Mouse (Mus musculus) liver, embryonic 16.5 days (tissue): Measurements from ENCODE around the gene Foxp1. TPM values are rescaled to one million over a fixed set of nuclear protein-coding genes. Genes with fewer than 3 reads are reported as not detected.

Experiments used
- ATAC-seq: fragments of 200-750 bp; cut with Nextera tagmentation; 2 replicates; pipeline ENCODE4 v1.8.0; 2017; ENCODE audit warnings: low read depth, mild to moderate bottlenecking, moderate number of reproducible peaks, moderate library complexity
- H3K27ac ChIP-seq: fragments of 300-500 bp; sonication (generic); 2 replicates; pipeline ENCODE4 v1.5.1; 2014; ENCODE audit warnings: mild to moderate bottlenecking, low read length
- H3K27me3 ChIP-seq: fragments of 300-500 bp; sonication (generic); 2 replicates; pipeline ENCODE4 v1.6.1; 2014; ENCODE audit warnings: low read depth, low read length, mixed read lengths; ENCODE audit not compliant: control insufficient read depth, insufficient read depth
- H3K36me3 ChIP-seq: fragments of 300-500 bp; sonication (generic); 2 replicates; pipeline ENCODE4 v1.6.1; 2014; ENCODE audit warnings: mild to moderate bottlenecking; ENCODE audit not compliant: control insufficient read depth, insufficient read depth
- H3K4me1 ChIP-seq: fragments of 300-500 bp; sonication (generic); 2 replicates; pipeline ENCODE4 v1.6.1; 2014; ENCODE audit warnings: low read depth, low read length, mixed read lengths; ENCODE audit not compliant: control insufficient read depth
- H3K4me2 ChIP-seq: fragments of 300-500 bp; sonication (generic); 2 replicates; pipeline ENCODE4 v1.6.1; 2014; ENCODE audit warnings: low read depth, low read length, mixed read lengths
- H3K4me3 ChIP-seq: fragments of 300-500 bp; sonication (generic); 2 replicates; pipeline ENCODE4 v1.5.1; 2014; ENCODE audit warnings: low read depth, mild to moderate bottlenecking, low read length
- H3K9ac ChIP-seq: fragments of 300-500 bp; sonication (generic); 2 replicates; pipeline ENCODE4 v1.6.1; 2014; ENCODE audit warnings: low read depth, low read length
- H3K9me3 ChIP-seq: fragments of 300-500 bp; sonication (generic); replicated peaks from 2 replicates; pipeline ENCODE4 v1.6.1; 2016; ENCODE audit warnings: low read length; ENCODE audit not compliant: control insufficient read depth
- WGBS: fragments of 180-500 bp; shearing (Covaris S2); extraction: QIAGEN DNeasy Blood & Tissue Kit; methylation state at CpG from one replicate; pipeline ENCODE4 v1.1.7; 2014; ENCODE audit not compliant: insufficient replicate concordance; 5-methylcytosine and 5-hydroxymethylcytosine counted together
- polyA plus RNA-seq: library from polyadenylated mRNA; unstranded; fragments of >200 nt; fragmentation: Nextera tagmentation; extraction: Ambion mirVana; gene quantifications from 2 replicates; pipeline ENCODE4 v1.2.1, GENCODE M21; 2015

Foxp1 gene
- polyA plus RNA-seq, 1 experiment from 2014 or later = 13.6 TPM

GRCm38 (mm10) chr6:99285026-99285425, 237.5 kb downstream of the Foxp1 start:
- no peak overlapping the region for H3K4me2 ChIP-seq
- H3K27me3 ChIP-seq = no peaks in the 10 kb centered on the region
- ATAC-seq = no peak
- no peak overlapping the region for H3K9ac ChIP-seq
- no peak overlapping the region for H3K27ac ChIP-seq
- 50% methylated on average over 3 of the region's 3 CpGs for WGBS
- H3K4me3 ChIP-seq = no peak overlapping the region
- H3K36me3 ChIP-seq = no peaks in the 10 kb centered on the region
- no peaks in the 10 kb centered on the region; the same call in 1 of the 2 replicates for H3K4me1 ChIP-seq
- no peaks in the 10 kb centered on the region for H3K9me3 ChIP-seq

DNA sequence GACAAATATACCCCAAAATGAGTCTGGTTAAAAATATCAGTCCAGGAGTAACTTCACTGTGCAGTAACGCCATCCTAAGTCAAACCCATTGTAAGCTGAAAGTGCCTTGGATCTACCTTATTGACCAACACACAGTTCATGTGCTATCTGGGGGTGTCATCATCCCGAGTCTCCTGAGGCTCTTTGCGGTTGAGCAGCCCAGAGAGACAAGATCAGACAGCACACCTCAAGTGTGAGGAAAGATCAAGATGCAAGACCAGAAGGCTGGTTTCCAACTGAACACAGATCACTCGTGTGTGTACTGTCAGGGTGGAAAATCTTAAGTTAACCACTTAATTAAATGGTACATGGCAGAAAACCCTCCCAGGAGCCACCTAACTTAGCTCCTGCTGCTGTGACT, 238.5 kb downstream of the Foxp1 start:
- Histone ChIP-seq H3K36me3 (no peaks in the 10 kb centered on the region), H3K9ac (no peak overlapping the region), H3K4me2 (no peak overlapping the region), H3K9me3 (no peaks in the 10 kb centered on the region), H3K4me1 (no peaks in the 10 kb centered on the region; the same call in 1 of the 2 replicates), H3K27ac (no peak overlapping the region), H3K4me3 (no peak overlapping the region), H3K27me3 (no peaks in the 10 kb centered on the region)
- ATAC-seq = no peak
- 42% methylated on average over 4 of the region's 4 CpGs for WGBS

GRCm38 (mm10) chr6:99282866-99283657, 239.5 kb downstream of the Foxp1 start:
- no peaks in the 10 kb centered on the region for H3K36me3 ChIP-seq
- WGBS = 28% methylated on average over 15 of the region's 15 CpGs
- no peak overlapping the region for H3K4me3 ChIP-seq
- no peak overlapping the region for H3K4me2 ChIP-seq
- H3K27me3 ChIP-seq = no peaks in the 10 kb centered on the region
- H3K9me3 ChIP-seq = no peaks in the 10 kb centered on the region
- ATAC-seq = 0 out of 2 replicates have a peak, but pooled peaks have one; percentile 19
- no peak overlapping the region for H3K27ac ChIP-seq
- H3K4me1 ChIP-seq = no peaks in the 10 kb centered on the region; the same call in 1 of the 2 replicates
- H3K9ac ChIP-seq = no peak overlapping the region

DNA sequence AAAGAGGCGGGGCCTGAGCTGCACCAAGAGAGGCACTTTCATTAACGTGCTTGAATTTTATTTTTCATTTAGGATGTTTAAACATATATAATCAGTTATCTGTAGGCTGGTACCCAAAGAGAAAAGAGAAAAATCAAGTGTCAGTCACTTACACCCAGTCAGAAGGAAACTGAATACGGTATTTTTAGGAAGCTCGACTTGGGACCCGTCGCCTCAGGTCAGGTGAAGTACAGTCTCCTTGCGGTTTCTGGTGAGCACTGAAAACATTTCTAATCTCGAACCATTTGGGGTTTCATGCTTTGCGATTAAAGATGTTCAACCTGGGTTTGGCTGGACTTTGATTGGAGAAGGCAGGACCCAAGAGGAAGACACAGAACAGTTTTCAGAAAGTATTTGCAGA, 241.1 kb downstream of the Foxp1 start:
- Histone ChIP-seq H3K9me3 (no peaks in the 10 kb centered on the region), H3K36me3 (no peaks in the 10 kb centered on the region), H3K4me2 (no peak overlapping the region), H3K4me3 (no peak overlapping the region), H3K9ac (no peak overlapping the region), H3K4me1 (no peaks in the 10 kb centered on the region; the same call in 1 of the 2 replicates), H3K27me3 (no peaks in the 10 kb centered on the region), H3K27ac (no peak overlapping the region)
- WGBS = 72% methylated on average over 9 of the region's 9 CpGs
- ATAC-seq = no peak

DNA sequence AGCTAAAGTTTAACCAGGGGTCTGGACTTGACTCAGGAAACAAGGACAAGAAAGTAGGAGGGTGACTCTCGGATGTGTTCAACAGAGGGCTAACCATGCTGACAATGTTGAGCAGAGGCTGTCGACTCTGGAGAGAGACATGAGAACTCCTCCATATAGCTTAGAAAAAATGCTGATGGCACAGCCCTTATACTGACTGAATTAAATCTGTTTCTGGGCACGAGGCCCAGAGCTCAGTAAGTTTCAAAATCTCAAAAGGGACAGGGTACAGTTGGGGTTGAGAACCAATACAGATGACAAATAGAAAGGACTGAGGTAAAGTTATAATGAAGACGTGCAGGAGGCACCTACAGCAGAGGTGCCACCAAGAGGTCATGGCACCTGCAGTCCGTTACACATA, 241.9 kb downstream of the Foxp1 start:
- Histone ChIP-seq H3K9me3 (no peaks in the 10 kb centered on the region), H3K36me3 (no peaks in the 10 kb centered on the region), H3K4me2 (no peak overlapping the region), H3K4me3 (no peak overlapping the region), H3K9ac (no peak overlapping the region), H3K27me3 (no peaks in the 10 kb centered on the region), H3K4me1 (no peaks in the 10 kb centered on the region; the same call in 1 of the 2 replicates), H3K27ac (no peak overlapping the region)
- WGBS = 60% methylated on average over 5 of the region's 5 CpGs
- ATAC-seq = no peak

- no peak overlapping the region for H3K4me2 ChIP-seq
- H3K4me3 ChIP-seq = no peak overlapping the region
- no peaks in the 10 kb centered on the region for H3K27me3 ChIP-seq
- 61% methylated on average over 1 of the region's 1 CpGs for WGBS
- no peak overlapping the region for H3K27ac ChIP-seq
- ATAC-seq = no peak
- H3K9ac ChIP-seq = no peak overlapping the region
- H3K4me1 ChIP-seq = peaks cover 5% of the 10 kb centered on the region; the same call in 1 of the 2 replicates
- H3K9me3 ChIP-seq = no peaks in the 10 kb centered on the region
- H3K36me3 ChIP-seq = no peaks in the 10 kb centered on the region
Measured at GRCm38 (mm10) chr6:99277251-99277650, 245.3 kb downstream of the Foxp1 start.

DNA sequence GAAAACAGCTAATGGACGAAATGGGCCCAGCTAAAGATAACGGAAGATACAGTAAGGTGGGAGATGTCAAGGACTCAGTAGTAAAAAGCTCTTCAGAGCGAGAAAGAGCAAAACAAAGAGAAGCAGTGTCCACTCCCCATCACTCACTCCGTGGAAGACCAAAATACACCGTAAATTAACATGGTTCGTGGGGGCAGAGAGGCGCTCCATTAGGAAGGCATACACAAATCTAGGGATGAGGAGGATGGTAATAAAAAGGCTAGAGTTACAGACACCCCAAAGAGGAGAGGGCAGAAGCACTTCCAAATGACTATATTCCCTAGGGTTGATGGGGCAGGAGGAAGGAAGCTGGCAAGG, 246.2 kb downstream of the Foxp1 start:
- no peak for ATAC-seq
- H3K4me3 ChIP-seq = no peak overlapping the region
- no peaks in the 10 kb centered on the region for H3K36me3 ChIP-seq
- peaks cover 11% of the 10 kb centered on the region; the same call in 1 of the 2 replicates for H3K4me1 ChIP-seq
- no peak overlapping the region for H3K4me2 ChIP-seq
- H3K27me3 ChIP-seq = no peaks in the 10 kb centered on the region
- H3K9me3 ChIP-seq = no peaks in the 10 kb centered on the region
- no peak overlapping the region for H3K9ac ChIP-seq
- H3K27ac ChIP-seq = no peak overlapping the region
- 59% methylated on average over 7 of the region's 7 CpGs for WGBS

DNA sequence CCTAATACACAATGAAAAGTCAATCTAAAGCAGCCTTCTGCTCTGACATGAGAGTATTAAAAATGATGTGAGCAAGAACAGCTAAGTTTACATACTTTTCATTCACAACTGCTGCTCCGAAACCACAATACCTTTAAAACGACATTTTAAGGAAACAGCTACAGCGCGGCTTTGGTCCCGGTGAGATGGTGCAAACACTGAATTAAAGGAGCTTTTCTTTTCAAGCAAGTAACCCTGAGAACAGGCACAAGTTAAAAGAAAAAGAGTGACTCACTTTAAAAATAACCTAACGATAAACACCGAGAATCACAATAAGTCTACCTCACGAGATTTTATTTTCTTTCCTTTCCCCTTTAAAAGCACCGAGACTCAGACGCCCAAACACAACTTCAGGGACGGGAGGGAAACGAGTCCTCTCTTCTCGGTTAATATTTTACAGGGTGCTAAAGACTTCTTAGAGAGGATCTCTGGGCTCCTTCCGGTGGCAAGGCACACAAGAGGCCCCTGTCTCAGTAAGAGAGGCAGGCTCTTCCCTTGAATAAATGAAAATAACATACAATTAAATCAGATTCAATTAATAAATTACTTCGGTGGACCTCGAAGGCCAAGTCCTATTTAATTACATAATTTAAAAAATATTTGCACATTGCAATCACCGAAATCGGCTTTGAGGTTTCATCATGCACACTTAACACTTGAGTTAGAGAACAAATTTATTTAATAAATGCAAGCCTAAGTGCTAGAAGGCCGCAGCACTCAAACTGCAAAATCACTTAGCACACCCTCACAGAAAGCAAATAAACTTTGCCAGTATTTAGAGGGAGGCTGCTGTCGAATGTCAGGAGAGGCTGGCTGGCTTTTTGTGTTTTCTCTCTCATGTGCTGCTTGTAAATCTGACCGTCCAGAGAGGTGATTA, 246.9 kb downstream of the Foxp1 start:
- Histone ChIP-seq H3K4me2 (peak overlapping the region; percentile 17; the same call in 1 of the 2 replicates), H3K4me3 (0 out of 2 replicates have a peak overlapping the region, but pooled peaks have one; percentile 14), H3K27me3 (no peaks in the 10 kb centered on the region), H3K9ac (no peak overlapping the region), H3K4me1 (peaks cover 11% of the 10 kb centered on the region; the same call in 1 of the 2 replicates), H3K27ac (no peak overlapping the region), H3K9me3 (no peaks in the 10 kb centered on the region), H3K36me3 (no peaks in the 10 kb centered on the region)
- no peak for ATAC-seq
- 43% methylated on average over 21 of the region's 21 CpGs for WGBS
